Mouse (Mus musculus) retina, embryonic 14.5 days (tissue): ENCODE measurements around the gene Tusc2.

Experiments used
- DNase-seq: peaks from one replicate; pipeline ENCODE4 v3.0.0-alpha.2; 2015; ENCODE audit warnings: low spot score

Tusc2 gene

GRCm38 (mm10) chr9:107587833-107588639 lies 25.0 kb downstream of the Tusc2 start:
- peak; percentile 62 for DNase-seq

DNA sequence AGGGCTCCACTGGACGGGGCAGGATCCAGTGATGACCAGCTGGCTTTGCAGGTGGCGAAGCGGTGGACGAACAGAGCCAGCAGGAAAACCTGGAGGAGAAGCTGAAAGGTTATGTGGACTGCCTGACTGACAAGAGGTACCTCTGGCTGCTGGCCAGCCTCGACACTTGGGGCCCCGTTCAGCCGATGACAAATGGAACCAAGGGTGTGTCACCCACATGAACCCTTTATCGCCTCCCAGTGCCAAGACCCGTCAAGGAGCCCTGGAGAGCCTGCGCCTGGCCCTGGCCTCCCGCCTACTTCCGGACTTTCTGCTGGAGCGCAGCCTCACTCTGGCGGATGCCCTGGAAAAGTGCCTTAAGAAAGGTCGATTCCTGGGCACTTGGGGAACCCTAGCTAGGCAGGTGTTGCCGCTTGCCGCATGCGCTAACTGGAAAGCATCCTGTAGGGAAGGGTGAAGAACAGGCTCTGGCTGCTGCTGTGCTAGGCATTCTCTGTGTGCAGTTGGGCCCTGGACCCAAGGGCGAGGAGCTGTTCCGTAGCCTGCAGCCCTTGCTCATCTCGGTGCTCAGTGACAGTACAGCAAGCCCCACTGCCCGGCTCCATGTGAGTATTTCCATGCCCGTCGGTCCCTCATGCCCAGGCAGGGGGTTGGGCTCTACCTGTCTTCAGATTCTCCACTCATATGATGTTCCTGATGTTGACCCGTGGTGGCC lies 27.2 kb downstream of the Tusc2 start:
- no peak for DNase-seq

- DNase-seq, result no peak
Measured at GRCm38 (mm10) chr9:107590773-107591060, 27.7 kb downstream of the Tusc2 start.

GRCm38 (mm10) chr9:107593101-107593976 lies 30.3 kb downstream of the Tusc2 start:
- no peak for DNase-seq

- no peak for DNase-seq
Measured at GRCm38 (mm10) chr9:107594281-107595062, 31.4 kb downstream of the Tusc2 start.

- no peak for DNase-seq
Measured at GRCm38 (mm10) chr9:107596619-107597569, 33.8 kb downstream of the Tusc2 start.

DNA sequence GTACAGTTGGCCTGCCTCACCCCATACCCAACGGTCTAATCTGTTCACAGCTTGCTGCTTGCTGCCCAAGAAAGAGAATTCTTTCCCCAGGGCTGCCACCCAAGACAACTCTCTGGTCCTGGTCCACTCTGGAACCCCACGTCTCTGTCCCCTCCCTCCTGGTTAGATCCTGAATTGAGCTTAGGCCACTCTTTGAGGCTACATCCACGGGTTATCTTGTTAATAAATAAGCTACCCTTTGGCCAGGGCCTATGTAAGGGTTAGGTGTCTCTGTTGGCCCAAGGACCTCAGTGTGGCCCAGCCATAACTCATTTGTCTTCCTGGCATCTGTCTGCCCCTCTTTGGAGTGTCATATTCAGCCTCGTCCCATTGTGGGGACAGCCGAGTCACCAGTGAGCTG lies 35.3 kb downstream of the Tusc2 start:
- no peak for DNase-seq

- no peak for DNase-seq
Measured at GRCm38 (mm10) chr9:107599433-107599832, 36.4 kb downstream of the Tusc2 start.

DNA sequence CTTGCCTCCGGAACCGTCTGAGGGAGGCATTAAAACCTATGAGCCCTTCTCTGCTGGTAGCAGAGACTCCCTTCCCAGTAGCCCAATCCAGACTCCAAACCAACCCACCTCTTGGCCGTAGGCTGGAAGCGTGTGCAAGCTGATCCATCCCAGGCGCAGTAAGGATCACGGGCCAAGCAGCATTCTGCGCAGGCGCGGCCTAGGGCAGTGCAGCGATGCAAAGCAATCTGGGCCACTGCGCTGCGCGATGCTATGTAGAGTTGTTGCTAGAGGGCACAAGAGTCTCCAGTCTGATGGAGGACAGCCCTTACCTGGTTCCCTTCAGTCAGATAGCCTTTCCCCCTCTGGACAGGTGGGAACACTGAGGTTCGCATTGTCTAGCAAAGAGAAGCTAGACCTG lies 36.8 kb downstream of the Tusc2 start:
- peak; percentile 43 for DNase-seq

DNA sequence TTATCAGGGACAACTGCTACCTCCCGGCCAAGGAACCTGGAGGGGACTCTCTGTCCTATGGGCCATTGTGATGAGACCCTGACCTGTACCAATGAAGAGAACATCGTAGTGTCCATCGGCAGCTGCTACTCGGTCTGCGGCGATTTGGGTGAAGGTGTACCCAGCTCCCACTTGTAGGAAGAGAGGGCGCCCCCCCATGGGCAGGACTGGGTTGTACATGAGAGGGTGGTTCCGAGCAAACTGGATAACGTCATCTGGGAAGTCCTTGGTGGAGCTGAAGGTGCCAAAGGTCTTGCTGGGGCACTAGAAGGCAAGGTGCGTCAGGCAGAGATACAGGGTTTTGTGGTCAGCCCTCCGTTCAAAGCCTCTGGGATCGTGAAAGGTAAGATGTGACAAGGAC lies 37.7 kb downstream of the Tusc2 start:
- no peak for DNase-seq

DNA sequence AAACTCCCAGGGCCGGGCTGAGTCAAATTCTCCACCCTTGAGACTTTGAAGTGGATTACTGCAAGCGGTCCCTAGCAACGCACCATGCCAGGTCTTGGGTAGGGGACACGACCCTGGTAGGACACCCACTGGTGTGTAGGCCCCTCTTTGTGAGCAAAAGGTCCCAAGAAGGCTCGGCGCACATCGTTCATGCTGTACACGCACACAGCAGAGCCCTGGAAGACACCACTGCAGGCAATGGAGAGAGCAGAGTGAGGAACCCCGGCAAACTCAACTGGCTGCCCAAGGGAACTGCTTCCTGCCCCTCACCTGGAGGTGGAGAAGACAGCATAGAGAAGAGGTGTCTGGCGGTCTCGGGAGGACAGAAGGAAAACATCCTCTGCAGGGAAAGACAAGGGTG lies 38.2 kb downstream of the Tusc2 start:
- no peak for DNase-seq

- DNase-seq, result peak; percentile 97
Measured at GRCm38 (mm10) chr9:107602068-107602648, 39.1 kb downstream of the Tusc2 start.

- DNase-seq, result no peak
Measured at GRCm38 (mm10) chr9:107603251-107603650, 40.2 kb downstream of the Tusc2 start.

- DNase-seq, result no peak
Measured at GRCm38 (mm10) chr9:107605041-107605661, 42.1 kb downstream of the Tusc2 start.

GRCm38 (mm10) chr9:107606591-107606990 lies 43.5 kb downstream of the Tusc2 start:
- no peak for DNase-seq

DNA sequence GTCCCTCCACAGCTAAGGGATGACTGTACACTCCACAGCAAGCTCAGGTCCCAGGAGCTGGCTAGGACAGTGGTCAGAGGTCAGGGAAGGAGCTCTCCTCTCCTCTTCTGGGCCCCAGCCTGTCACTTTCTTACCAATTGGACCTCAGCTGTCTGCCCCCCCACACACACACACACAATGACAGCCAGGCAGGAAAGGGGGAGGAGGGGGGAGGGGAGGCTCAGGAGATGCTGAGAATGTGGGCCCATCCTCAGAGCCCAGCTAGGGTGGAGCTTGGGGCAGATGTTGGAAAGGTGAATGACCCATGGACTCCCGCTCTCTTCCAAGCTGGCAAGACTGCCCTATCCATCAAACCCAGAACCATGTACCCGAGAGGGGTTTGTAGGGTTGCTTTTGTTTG lies 44.0 kb downstream of the Tusc2 start:
- no peak for DNase-seq

DNA sequence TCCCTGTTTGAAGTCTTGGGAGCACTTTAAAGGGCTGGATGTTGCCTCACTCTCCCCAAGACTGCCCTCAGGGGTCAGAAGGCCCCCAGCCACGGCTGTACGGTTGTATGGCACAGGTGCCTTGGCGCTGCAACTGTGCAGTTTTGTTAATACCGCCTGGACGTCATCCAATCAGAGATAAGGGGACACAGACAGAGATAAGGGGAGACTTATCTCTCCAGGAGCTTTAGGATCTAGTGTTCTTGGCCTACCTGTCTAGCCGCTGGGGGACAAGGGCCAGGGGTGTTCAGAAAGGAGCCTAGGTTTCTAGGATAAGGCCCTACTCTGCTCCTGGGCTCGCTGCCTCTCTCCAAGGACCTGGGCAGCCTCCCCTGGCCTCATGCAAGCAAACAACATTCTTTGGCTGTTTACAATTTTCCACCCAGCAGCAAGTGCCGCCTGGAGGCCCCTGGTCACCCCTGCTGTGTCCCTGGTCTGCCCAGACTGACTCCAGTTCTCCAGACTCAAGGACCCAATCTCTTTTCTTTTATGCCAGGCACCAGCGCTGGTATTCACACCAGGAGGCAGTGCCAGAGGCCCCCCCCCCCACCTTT lies 44.7 kb downstream of the Tusc2 start:
- DNase-seq, result no peak

DNA sequence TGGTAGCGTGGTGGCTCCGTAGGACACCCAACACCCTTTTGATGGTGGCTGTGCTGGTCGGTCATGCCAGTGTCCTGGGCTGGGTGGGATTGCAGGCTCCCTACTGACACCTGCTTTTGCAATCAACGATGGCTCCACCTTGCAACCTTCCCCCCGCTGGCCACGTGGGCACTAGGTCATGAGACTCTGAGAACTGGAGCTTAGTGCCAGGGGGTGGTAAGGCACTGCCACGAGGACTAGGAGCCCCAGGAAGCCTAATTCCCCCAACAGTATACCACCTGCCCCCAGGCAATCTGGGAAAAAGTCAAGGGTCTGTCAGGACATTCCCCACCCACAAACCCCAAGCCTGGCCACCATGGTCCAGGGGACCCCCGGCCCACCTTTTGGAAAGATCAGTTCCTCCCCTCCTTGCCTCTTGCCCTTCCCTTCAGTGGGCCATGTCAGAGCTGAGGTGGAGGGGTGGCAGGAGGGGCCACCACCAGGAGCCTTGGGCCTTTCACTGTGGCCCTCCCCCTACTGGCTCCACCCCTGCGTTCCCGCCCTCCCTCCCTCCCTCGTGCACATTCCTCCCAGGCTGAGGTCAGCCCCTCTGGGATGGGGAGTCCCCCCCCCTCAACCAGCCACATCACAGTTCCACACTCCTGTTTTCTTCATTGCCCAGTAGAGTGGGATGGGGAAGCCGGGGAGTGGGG lies 45.8 kb downstream of the Tusc2 start, which contains the start of gene Sema3b:
Gene Sema3b (minus strand): TSS at position 489 of the 692 bp plus-strand sequence.
- DNase-seq, result no peak

DNA sequence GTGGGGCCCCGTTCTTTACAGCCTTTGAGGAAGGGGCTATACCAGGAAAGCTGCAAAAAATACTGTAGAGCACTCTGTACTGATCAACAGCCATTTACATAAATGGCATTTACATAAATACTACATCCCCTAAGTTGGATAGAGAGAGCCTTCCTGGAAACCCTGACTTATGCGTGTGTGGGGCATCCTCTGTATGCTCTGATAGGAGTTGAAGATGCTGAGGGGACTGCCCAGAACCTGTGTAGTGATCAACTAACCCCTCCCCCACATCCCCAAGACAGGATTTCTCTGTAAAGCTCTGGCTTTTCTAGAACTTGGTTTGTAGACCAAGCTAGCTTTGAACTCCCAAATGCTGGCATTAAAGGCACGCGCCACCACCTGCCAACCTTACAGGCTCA lies 46.4 kb downstream of the Tusc2 start:
- no peak for DNase-seq
